Mouse (Mus musculus): ENCODE results near the gene Slc4a3.
A peak's percentile ranks its signal among the peaks of the same experiment; 100 is the strongest.

Gene Slc4a3

DNA sequence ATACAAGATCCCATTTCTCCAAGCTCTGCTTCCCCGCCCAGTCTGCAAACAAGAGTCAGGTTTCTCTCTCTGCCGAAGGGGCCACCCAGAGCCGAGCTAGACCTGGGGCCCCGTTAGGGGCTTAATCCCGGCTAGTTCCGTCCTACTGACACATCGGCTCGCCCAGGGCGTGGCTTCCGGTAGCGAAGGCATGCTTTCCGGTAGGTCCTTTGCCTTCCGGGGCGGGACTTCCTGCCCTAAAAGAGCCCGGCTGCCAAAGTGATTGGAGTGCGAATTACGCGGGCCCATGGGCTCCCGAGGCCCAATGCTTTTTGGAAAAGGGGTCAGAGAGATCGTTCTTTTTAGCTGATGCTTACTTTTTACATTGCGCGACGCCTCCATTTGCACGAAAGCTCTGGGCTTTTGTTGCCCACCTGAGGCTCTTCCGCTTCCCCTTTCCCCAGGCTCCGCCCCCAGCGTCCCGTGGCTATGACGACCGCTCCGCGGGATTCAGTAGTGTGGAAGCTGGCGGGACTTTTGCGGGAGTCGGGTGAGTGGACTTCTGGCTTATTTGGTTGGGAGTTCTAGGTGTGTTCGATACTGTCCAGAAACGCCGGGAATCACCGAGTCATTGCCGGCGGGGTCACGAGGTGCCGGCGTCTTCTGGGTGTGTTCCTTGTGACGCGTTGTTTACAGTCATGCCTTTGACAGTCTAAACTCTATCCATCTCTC is 24.6 kb upstream of the Slc4a3 start, which contains the start of gene Stk11ip:
Gene Stk11ip, plus strand, starts transcription at position 209 of the 711 bp plus-strand sequence.
- DNase-seq (ENCODE audit: low read depth, low spot score) = peak; percentile 86

DNA sequence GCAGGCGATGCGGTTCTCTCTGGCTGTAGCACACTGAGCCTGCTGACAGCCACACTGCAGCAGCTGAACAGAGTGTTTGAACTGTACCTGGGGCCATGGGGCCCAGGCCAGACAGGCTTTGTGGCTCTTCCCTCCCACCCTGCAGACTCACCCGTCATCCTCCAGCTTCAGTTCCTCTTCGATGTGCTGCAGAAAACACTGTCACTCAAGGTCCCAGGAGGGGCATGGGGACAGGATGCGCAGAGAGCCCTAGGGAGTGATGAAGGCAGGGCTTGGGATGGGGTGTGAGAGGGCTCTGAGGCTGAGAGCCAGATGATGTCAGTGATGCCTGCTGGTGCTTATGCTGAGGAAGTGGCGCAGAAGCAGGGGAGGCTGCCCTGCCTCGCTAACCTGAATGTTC is 21.4 kb upstream of the Slc4a3 start:
- DNase-seq (ENCODE audit: low read depth, low spot score) = no peak

DNA sequence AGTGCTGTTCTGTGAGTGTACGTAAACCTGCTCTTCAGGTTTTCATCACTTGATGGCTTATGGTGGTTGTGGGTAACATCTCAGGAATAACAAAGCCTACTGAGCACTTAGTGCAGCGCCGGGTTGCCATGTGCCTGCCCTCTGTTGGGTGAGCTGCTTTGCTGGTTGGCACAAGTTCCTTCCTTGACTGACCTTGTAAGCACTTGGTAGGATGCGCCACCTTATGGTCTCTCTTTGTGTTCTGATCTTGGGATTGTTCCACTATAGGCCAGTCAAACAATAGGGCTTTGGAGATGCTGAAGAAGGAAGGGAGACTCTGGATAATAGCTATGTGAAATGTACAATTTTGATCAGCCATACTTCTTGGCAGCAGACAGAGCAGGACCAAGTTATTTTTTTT is 15.5 kb upstream of the Slc4a3 start:
- DNase-seq (ENCODE audit: low read depth, low spot score) = no peak

DNA sequence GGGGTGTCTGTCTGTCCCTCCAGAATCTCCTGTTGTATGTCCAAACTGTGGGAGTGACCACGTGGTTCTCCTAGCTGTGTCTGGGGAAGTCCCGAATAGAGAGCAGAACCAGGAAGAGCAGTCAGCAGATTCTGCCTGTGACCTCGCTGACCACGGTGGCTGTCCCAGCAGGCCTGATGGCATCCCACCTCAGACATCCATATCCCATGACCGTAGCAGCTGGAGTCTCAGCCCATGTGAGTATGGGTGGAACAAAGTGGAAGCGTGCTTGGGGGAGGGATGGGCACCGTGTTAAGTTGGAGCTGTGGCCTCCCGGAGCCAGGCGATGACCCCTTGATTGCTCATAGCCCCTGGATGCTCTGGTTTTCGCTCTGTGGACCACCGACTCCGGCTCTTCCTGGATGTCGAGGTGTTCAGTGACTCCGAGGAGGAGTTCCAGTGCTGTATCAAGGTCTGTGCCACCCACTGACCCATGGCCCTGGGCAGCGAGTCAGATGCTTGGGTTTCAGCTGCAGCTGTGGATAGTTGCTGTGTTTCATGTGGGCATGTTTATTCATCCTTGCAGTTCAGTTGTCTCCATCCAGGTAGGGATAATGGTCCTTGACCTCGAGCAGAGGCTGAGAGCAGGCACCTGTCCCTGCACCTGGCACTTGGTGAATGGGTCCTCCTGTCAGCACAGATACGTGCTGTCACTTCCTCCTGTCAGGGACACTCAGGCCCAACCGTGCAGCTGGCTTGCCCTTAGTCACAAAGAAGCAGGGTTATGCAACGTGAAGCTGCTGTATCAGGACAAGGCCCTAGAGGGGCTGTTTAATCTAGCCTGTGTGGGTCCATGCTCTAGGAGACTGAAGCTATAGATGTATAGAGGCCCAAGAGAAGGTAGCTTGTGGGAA is 13.5 kb upstream of the Slc4a3 start:
- no peak for DNase-seq (ENCODE audit: low read depth, low spot score)

DNA sequence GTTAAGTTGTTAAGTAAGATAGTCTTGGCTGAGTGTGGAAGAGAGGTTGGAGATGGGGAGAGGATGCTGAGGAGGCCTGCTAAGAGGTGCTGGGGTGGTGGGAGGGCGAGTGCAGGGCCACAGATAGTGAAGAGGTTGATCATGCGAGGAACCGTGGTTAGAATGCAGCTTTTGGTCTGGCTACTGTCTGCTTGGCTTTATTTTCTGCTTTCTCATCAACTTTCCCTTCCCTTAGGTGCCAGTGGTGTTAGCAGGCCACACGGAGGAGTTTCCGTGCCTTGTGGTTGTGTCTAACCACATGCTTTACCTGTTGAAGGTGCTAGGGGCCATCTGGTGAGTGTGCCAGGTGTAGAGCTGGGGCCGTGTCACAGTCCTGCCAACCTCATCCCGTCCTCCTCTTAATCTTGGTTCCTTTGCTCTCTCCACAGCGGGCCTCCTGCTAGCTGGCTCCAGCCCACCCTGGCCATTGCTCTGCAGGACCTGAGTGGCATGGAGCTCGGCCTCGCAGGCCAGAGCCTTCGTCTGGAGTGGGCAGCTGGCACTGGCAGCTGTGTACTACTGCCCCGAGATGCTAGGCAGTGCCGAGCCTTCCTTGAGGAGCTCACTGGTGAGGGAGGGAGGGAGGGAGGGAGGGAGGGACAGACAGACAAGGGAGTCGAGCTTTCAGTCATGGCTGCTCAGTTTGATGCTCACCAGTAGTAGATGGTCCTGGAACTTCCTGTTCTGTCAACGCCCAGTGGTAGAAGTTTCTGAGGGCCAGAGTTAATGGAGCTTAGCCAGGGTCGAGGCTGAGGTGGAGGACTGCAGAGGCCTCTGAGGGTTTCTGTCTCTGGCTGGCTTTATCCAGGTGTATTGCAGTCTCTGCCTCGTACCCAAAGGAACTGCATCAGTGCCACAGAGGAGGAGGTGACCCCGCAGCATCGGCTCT is 12.5 kb upstream of the Slc4a3 start:
- DNase-seq (ENCODE audit: low read depth, low spot score) = no peak

DNA sequence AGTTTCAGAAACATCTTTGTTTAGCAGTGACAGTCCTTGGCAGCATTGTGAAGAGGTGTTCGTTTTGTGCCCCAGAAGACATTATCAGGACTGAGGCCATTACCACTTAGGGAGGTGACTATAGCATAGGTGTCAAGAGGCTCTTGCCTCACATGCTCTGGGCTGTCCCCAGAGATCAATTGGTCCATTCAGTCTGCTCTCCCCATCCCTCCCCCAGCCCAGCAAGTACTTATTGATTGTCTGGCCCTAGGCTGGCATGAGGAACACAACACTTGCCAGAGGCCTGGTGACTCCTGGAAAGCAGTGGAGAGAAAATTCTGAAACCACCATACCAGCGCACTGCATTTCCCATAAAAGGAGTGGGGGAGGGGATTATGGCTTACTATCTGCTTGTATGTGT is 8.5 kb upstream of the Slc4a3 start:
- no peak for DNase-seq (ENCODE audit: low read depth, low spot score)

DNA sequence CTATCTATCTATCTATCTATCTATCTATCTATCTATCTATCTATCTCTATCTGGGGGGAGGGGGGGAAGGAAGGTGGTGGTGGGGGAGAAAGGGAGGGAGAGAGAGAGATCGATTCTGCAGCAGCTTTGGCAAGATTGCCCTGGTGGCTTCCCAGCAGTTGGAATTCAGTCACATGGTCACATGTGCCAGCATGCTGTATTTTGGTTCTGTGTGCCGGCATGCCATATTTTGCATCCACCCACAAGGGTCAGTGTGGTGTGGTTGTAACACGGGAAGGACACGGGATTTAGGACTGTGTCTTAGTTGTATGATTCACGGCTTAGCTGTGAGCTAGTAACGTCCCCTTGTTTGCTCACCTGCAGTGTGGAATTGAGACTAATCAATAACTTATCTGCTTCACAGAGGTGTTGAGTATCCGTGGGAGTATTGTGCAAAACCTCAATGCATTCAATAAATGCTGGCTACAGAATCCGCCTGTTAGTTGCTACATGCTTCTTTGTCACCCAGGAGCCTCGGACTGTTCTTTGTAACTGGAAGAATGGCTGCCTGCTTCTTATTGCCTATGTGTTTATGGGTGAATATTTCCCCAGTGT is 7.4 kb upstream of the Slc4a3 start:
- DNase-seq (ENCODE audit: low read depth, low spot score) = no peak

DNA sequence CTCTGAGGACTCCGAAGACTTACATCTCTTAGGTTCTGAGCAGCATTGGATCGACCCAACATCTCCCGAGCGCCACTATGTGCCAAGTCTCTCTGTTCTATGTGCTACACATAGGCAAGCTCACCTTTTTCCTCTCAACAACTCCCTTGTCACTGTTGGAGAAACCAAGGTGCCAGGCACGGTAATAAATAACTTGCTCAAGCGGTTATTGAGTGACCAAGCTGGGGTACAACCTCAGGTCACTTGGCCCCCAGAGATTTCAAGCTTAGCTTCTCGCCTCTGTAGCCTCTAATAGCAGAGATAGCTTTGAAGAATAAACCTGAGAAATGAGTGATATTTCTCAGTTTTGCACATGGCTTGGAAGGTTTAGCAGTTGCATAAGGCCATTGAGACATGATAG is 4.6 kb upstream of the Slc4a3 start:
- DNase-seq (ENCODE audit: low read depth, low spot score) = no peak

DNA sequence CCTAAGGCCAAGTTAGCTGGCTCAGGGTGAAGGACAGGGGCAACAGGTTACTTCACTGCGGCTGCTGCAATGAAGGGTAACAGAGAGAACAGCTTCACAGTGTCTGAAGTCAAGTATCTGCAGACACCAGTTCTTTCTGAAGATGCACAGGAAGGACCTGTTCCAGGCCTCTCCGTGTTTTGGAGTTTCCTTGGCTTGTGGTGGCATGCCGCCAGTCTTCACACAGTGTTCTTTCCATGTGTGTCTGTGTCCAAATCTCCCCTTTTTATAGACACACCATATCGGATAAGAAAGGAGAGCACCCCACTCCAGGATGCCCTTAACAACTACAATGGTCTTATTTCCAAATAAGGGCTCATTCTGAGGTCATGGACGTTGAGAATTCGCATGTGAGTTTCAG is 1.7 kb upstream of the Slc4a3 start:
- no peak for DNase-seq (ENCODE audit: low read depth, low spot score)

DNA sequence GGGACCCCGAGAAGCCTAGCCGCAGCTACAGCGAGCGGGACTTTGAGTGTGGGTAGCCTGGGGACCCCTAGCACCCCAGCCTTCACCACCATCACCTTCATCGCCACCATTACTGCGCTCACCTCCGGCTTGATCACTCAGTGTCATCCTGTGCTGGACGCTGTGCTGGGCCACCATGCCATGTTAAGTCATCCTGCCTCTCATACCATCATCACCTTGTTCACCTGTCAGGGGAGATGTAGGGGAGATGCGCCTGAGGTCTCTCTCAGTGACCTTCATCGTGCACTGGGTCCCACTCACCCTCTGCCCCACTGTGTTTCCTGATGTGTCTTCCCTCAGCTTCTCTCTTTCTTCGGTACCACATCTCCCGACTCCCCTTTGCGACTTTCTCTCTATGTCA is 1.3 kb downstream of the Slc4a3 start:
- DNase-seq (ENCODE audit: low read depth, low spot score) = no peak

DNA sequence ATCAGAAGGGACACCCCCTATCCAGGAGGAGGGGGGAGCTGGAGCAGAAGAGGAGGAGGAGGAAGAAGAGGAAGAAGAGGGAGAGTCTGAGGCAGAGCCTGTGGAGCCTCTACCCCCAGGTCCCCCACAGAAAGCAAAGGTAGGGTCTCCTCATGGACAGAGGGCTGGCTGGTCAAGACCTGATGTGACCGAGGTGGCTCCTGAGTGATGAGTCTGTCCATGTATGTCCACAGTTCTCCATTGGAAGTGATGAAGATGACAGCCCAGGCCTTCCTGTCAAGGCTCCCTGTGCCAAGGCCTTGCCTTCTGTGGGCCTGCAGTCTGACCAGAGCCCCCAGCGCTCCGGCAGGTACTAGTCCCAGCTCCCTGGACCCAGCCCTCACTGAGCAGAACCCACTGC is 2.0 kb downstream of the Slc4a3 start:
- no peak for DNase-seq (ENCODE audit: low read depth, low spot score)

DNA sequence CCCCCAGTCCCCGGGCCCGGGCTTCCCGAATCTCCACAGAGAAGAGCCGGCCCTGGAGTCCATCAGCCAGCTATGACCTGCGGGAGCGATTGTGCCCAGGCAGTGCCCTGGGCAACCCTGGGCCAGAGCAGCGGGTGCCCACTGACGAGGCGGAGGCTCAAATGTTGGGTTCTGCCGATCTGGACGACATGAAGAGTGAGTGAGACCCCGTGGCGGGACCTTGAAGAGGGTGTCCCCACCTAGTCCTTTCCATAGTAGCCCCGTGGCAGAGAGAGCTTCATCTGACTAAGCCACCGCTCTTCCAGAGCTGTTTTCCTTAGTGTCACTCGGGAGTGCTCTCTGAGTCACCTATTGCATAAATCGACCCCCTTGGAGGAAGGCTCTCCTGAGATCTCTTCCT is 2.8 kb downstream of the Slc4a3 start:
- DNase-seq (ENCODE audit: low read depth, low spot score) = no peak

DNA sequence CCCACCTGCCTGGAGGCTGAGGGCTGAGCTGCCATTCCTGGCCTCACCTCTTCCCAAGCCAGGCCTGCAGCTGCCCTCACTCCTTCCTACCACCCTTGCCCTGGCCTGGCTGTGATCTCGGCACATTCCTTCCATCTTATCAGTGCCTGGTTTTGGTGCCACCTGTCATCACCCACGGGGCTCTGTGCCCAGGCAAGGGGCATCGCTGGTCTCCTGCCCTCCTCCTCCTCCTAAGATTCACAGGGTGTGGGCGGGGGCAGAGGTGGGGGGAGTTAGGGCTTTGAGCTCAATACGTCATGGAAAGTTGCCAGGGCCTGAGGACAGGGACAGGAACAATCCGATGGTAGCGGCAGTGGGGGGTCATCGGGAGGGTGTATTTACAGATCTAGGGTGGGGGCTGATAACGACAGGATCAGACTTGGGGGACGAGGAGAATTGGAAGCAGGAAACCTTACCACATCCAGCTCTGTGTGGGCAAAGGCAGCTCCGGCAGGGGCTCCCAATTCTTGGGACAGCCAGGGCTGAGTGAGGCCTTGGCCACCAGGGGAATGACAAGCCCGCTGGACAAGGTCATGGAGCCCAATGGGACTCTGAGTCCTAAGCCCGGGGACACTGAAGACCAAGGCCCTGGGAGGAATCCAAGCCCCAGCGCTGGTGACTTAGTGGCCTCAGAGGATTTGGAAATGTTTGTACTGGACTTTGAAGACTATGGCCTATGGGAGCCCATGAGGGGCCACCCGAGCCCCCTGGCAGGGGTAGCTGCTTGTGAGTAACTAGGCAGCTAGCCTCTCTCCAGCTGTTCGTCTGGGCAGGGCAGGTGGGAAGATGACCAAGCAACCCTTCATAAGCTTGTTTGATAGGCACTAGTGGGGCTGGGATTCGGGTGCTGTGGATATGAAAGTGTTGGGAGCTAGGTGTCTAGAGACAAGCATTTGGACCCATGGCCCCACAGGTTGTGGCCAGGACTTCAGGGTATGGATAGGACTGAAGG is 3.5 kb downstream of the Slc4a3 start:
- no peak for DNase-seq (ENCODE audit: low read depth, low spot score)

DNA sequence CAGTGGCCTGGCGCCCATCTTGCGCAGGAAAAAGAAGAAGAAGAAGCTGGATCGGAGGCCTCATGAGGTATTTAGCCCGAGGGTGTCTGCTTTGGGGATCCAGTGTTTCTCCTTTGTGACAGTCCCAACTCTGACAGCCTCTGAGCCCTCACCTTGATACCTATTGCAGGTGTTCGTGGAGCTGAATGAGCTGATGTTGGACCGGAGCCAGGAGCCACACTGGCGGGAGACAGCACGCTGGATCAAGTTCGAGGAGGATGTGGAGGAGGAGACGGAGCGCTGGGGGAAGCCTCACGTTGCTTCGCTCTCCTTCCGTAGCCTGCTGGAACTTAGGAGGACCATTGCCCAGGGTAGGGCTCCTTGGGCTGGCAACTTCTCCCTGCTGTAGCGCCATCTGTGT is 4.5 kb downstream of the Slc4a3 start:
- no peak for DNase-seq (ENCODE audit: low read depth, low spot score)

DNA sequence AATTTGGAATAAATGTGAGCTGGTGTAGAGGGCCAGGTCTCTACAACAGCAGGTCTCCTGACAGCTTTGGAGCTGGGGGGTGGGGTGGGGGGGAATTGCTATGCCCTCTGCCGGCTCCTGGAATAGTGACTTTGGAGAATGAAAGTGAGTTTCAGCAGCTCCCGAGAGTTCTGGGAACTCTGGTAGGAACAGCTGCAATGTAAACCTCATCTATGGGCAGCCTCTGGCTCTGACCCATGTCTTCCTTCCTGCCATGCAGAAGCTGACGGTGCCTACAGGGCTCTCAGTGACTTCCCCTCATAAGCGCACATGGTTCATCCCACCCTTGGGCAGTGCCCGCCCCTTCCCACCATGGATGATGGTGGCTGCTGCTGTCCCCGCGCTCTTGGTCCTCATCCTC is 9.6 kb downstream of the Slc4a3 start:
- DNase-seq (ENCODE audit: low read depth, low spot score) = no peak

DNA sequence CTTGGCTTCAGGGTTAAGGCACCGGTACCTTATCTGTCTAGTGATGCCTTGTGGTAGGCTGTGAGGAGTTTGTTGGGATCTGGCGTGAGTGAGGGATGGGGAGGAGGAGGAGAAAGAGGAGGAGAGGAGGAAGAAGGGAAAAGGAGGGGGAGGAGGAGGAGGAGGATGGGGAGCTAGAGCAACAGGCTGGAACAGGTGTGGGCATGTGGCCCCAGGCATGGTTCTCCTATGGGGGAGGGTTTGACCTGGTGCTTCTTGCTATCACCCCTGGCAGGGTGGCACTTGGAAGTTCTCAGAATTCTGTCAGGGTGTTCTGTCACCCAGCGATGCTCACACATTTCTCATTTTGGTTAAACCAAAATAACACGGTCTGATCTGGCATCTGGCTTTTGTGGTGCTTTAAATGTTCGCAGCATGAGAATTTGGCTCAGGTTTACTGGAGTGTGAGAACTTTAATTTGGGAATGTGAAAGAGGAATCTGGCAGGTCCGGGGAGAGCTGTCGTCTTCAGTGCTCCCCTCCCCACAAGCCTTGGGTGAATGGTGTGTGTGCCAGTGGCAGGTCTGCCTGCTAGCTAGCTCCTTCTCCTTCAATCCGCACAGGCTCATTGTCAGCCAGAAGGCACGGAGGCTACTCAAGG is 10.2 kb downstream of the Slc4a3 start:
- no peak for DNase-seq (ENCODE audit: low read depth, low spot score)

DNA sequence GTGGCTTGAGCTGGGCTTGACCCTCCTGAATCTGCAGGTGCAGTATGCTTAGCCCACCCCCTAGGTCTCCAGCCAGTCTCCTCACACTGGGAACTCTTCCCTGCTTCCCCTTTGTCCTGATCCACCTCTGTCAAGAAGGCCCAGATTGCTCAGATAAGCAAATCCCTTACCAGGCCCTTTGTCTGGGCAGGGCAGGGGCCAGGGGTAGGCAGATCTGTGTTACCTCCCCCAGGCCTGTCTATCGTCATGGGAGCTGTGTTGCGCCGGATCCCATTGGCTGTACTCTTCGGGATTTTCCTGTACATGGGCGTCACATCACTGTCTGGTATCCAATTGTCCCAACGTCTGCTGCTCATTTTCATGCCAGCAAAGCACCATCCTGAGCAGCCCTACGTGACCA is 11.0 kb downstream of the Slc4a3 start:
- no peak for DNase-seq (ENCODE audit: low read depth, low spot score)

DNA sequence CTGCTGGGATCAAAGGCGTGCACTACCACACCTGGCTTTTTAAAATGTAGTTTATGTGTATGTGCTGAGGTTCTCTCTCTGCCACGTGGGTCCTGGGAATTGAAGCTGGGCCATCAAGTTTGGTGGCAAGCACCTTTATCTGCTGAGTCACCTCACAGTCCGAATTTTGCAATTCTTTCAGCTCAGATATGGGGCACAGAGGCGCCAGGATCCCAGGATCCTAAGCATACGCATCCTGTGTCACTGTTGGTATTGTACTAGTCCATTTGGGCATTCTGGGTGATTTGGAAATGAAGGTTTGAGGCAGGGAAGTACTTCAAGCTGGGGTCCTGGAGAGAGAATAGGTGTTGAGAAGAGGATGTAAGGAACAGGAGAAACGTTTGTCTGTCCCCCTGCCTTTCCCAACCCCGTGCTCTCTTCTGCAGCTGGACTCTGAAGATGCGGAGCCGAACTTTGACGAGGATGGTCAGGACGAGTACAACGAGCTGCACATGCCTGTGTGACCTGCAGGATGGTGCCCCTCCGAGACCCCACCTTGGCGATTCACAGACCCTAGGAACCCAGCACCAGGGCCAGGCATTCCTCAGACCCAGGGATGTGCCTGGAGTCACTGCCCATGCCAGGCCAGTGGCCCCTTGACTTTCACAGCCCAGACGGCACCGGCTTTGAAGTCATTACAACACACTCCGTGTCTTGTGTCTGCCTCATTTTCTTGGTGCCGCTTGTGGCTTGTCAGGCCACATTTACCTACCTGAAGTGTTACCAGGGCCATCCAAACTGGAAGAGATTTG is 12.5 kb downstream of the Slc4a3 start:
- no peak for DNase-seq (ENCODE audit: low read depth, low spot score)
